Mouse (Mus musculus): Measurements from ENCODE around the gene Gm14548.
"Not testable (repeated sequence)": the region's sequence is repeated elsewhere in the genome, so short reads cannot be mapped to it uniquely, and the experiment has no call there.

Gene Gm14548

DNA sequence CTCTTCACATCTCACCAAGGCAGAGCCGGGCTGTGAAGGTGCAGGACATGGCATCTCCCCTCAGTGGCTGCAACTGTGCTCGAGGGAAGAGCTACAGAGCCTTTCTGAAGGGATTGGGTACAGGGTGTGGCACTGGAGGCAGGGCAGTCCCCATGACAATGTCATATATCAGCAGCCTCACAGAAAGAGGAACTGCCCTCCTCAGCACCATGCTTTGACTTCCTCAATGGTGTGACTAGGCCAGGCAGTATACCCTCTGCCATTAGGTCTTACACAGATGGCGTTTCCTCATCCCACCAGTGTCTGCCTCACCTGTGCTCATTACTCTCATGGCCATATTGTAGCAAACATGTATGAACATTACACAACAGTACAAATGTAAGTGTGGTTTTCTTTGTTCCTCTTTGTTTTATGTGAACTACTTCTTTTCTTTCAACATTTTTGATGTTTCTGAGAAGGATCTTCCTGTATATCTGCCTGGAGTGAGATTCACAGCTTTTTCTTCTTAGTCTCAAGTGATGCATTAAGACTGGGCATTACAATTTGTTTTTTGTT lies at the start of gene Gm14548:
Gm14548 (minus strand) TSS at position 85 of the 555 bp plus-strand sequence.
- DNase-seq, result not testable (repeated sequence)

- DNase-seq, result no peak
Measured at GRCm38 (mm10) chr7:3946117-3946516, 48.2 kb upstream of the Gm14548 start.

GRCm38 (mm10) chr7:3940915-3941314 lies 43.0 kb upstream of the Gm14548 start:
- no peak for DNase-seq

DNA sequence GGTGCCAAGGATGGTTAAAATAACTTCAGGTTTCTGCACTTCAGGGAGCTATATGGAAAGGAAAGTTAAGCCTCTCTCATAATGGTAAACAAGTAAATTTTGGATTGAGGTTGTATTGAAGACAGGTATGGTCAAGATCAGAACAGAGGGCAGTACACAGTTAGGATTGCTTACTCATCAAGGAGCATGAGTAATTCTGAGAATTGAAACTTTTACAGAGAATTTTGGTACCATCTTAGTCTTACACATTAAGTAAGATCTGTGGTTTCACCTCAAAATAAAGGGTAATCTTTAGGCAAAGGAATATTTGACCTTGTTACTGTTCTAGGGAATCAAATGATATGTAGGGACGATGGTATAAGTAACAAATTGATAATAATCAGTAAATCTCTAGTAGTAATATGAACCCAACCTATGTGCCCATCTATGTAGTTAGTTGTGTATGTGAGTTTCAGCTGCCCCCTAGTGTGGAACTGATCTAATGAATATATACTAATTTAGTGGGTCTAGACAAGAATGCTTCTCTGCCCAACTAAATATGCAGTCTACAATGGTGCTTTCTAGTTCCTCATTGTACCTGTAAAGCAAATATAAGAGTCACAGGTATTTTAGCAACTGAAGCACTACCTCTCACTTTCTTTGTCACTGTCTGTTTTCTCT lies 42.1 kb upstream of the Gm14548 start:
- no peak for DNase-seq

DNA sequence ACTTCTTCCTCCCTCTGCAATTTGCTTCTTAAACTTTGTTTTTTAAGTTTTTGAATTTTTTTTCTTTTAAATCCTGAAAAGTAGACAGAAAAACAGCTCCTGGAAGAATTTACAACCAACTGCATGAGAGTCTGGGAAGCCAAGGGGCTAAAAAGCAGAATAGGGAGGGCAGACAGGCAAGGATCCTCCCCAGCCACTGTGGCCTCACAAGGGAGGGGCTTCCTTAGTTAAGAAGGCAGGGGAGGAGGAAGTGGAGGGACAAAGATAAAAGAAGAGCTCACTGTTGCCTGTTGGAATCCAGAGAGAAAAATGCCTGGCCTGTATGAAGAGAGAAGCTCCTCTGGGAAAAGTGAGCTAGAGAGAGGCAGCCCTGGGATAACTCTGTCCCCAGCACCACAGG lies 37.6 kb upstream of the Gm14548 start:
- not testable (repeated sequence) for DNase-seq

DNA sequence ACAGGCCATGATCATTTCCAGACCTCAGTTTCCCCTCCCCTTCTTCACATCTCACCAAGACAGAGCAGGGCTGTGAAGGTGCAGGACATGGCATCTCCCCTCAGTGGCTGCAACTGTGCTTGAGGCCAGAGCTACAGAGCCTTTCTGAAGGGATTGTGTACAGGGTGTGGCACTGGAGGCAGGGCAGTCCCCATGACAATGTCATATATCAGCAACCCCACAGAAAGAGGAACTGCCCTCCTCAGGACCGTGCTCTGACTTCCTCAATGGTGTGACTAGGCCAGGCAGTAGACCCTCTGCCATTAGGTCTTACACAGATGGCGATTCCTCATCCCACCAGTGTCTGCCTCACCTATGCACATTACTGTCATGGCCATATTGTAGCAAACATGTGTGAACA lies 17.5 kb upstream of the Gm14548 start, which contains the start of gene Lilra6:
Lilra6 (minus strand) TSS at position 117 of the 400 bp plus-strand sequence.
- not testable (repeated sequence) for DNase-seq

DNA sequence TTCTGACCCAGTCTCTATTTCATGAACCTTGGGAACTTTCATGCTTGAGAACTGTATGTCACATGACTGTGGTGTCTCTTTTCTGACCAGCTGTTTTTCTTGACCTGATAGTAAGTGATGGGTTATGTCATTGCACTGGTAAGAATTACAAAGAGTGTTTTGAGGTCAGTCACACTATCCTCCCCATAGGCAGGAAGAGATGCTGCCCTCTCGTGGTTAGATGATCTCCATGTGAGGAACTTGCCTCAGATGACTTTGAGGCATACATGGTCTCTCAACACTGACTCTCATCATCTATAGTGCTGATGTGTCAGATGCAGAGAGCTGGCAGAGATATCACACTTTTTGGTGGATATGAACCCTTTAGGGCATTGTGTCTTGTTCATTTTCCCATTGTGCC lies 5.8 kb upstream of the Gm14548 start:
- DNase-seq, result no peak

DNA sequence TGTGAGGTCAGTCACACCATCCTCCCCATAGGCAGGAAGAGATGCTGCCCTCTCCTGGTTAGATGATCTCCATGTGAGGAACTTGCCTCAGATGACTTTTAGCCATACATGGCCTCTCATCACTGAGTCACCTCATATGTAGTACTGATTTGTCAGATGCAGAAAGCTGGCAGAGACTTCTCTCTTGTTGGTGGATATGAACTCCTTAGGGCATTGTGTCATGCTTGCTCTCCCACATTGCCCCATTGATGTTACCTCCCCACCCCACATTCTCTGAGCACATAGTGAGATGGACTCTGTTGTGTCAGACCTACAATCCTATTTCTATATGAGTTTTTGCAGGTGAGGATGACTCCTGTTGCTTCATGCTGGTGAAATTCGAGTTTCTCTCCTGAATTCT lies 22.9 kb downstream of the Gm14548 start:
- not testable (repeated sequence) for DNase-seq

DNA sequence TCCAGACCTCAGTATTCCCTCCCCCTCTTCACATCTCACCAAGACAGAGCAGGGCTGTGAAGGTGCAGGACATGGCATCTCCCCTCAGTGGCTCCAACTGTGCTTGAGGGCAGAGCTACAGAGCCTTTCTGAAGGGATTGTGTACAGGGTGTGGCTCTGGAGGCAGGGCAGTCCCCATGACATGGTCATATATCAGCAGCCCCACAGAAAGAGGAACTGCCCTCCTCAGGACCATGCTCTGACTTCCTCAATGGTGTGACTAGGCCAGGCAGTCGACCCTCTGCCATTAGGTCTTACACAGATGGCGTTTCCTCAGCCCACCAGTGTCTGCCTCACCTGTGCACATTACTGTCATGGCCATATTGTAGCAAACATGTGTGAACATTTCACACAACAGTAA lies 53.0 kb downstream of the Gm14548 start, which contains the start of gene Pira2:
Pira2 (minus strand) TSS at position 101 of the 400 bp plus-strand sequence.
- not testable (repeated sequence) for DNase-seq

GRCm38 (mm10) chr7:3837854-3838253 lies 60.1 kb downstream of the Gm14548 start:
- not testable (repeated sequence) for DNase-seq

Measured in thymus, postnatal 36 days (tissue).